Mouse (Mus musculus) heart, postnatal 0 days (tissue): ENCODE data around the gene Grap2. TPM values are rescaled to one million over a fixed set of nuclear protein-coding genes. Genes with fewer than 3 reads are reported as not detected.
A peak's percentile ranks its signal among the peaks of the same experiment; 100 is the strongest.

Experiments
- ATAC-seq: fragments of 200-750 bp; cut with Nextera tagmentation; 2 replicates; pipeline ENCODE4 v1.8.0; 2017; ENCODE audit warnings: low read depth, moderate number of reproducible peaks, moderate library complexity; ENCODE audit not compliant: insufficient read depth
- DNase-seq: peaks from one replicate; pipeline ENCODE4 v3.0.0-alpha.2; 2016; ENCODE audit warnings: low spot score
- H3K27ac ChIP-seq: fragments of 300-500 bp; sonication (generic); 2 replicates; pipeline ENCODE4 v1.5.1; 2014; ENCODE audit warnings: low read depth, mild to moderate bottlenecking
- H3K27me3 ChIP-seq: fragments of 300-500 bp; sonication (generic); 2 replicates; pipeline ENCODE4 v1.6.1; 2014; ENCODE audit warnings: low read length, mixed read lengths; ENCODE audit not compliant: control insufficient read depth, insufficient read depth
- H3K36me3 ChIP-seq: fragments of 300-500 bp; sonication (generic); replicated peaks from 2 replicates; pipeline ENCODE4 v1.6.1; 2014; ENCODE audit warnings: low read length, mixed read lengths; ENCODE audit not compliant: control insufficient read depth, insufficient read depth
- H3K4me1 ChIP-seq: fragments of 300-500 bp; sonication (generic); 2 replicates; pipeline ENCODE4 v1.6.1; 2014; ENCODE audit warnings: antibody characterized with exemption; ENCODE audit not compliant: control insufficient read depth, insufficient read depth
- H3K4me2 ChIP-seq: fragments of 300-500 bp; sonication (generic); 2 replicates; pipeline ENCODE4 v1.6.1; 2014; ENCODE audit warnings: low read depth, mild to moderate bottlenecking, low read length, moderate library complexity
- H3K4me3 ChIP-seq: fragments of 300-500 bp; sonication (generic); 2 replicates; pipeline ENCODE4 v1.5.1; 2014; ENCODE audit warnings: low read depth, low read length
- H3K9ac ChIP-seq: fragments of 300-500 bp; sonication (generic); replicated peaks from 2 replicates; pipeline ENCODE4 v1.6.1; 2014; ENCODE audit warnings: low read depth, low read length, mixed read lengths
- H3K9me3 ChIP-seq: fragments of 300-500 bp; sonication (generic); replicated peaks from 2 replicates; pipeline ENCODE4 v1.6.1; 2016; ENCODE audit warnings: low read length; ENCODE audit not compliant: control insufficient read depth
- CTCF ChIP-seq: IDR thresholded peaks from 2 replicates; pipeline ENCODE4 v1.5.1; 2016; ENCODE audit warnings: antibody characterized with exemption, control low read depth, low read depth
- EP300 ChIP-seq: IDR thresholded peaks from 2 replicates; pipeline ENCODE4 v1.6.1; 2016; ENCODE audit warnings: antibody characterized with exemption, low read depth
- WGBS: fragments of 180-500 bp; shearing (Covaris S2); extraction: QIAGEN DNeasy Blood & Tissue Kit; methylation state at CpG from one replicate; pipeline ENCODE4 v1.1.7; 2014; 5-methylcytosine and 5-hydroxymethylcytosine counted together
- polyA plus RNA-seq: library from polyadenylated mRNA; unstranded; fragments of >200 nt; fragmentation: Nextera tagmentation; extraction: Ambion mirVana; gene quantifications from 2 replicates; pipeline ENCODE4 v1.2.1, GENCODE M21; 2015
- total RNA-seq: library from RNA; depleted of rRNA; stranded (reverse); fragments of >200 nt; gene quantifications from 2 replicates; pipeline ENCODE4 v1.2.3, GENCODE M21; 2014; ENCODE audit warnings: low replicate concordance

Grap2 gene
- total and polyA plus RNA-seq, 2 experiments from 2014 or later: 0.46 TPM; not detected in 1

DNA sequence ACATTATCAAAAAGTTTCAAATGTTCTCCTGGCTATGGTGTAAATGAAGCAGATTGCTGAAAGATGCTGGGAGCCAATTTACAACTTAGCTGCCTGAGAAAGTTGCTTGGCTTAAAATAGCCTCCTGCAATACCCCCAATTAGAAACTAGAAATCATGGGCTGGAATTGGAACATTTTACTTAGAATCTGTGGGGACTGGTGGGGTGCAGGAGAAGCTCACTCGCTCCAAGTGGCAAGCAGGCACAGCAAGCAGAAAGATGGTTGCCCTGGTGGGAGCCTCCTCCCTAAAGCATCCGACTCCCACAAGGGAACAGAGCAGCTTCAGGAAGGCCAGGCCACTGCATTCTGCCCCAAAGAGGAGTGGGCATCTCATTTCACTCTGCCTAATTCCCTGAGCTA is 36.3 kb upstream of the Grap2 start:
- no peak for DNase-seq
- H3K9me3 ChIP-seq: no peaks in the 10 kb centered on the region
- TF ChIP-seq EP300 (no peak), CTCF (no peak)
- no peak overlapping the region for H3K4me2 ChIP-seq
- no peaks in the 10 kb centered on the region for H3K4me1 ChIP-seq
- no peak overlapping the region for H3K4me3 ChIP-seq
- H3K27me3 ChIP-seq: no peaks in the 10 kb centered on the region
- 67% methylated on average over 2 of the region's 2 CpGs for WGBS
- no peak overlapping the region for H3K9ac ChIP-seq
- no peak for ATAC-seq
- no peak overlapping the region for H3K27ac ChIP-seq
- H3K36me3 ChIP-seq: no peaks in the 10 kb centered on the region

DNA sequence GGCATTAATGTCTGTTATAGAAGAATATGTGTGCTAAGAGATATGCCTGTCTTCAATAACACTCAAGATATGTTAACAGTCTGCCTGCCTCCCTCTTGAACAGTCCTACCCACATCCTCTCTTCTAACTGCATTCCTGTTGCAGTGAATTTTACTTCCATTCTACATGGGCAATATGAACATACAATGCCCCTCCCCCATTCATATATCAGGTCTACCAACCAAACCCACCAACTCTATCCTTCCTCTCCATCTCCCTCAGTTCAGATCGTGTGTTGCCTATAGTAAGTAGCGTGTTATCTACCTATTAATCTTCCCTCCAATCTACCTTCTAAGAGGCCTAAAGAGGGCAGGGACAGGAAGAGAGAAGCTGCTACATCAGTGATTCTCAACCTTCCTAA is 34.3 kb upstream of the Grap2 start:
- Histone ChIP-seq H3K4me3 (no peak overlapping the region), H3K36me3 (no peaks in the 10 kb centered on the region), H3K4me1 (no peaks in the 10 kb centered on the region), H3K9ac (no peak overlapping the region), H3K27ac (peak overlapping the region; percentile 66; the same call in 1 of the 2 replicates), H3K9me3 (no peaks in the 10 kb centered on the region), H3K4me2 (no peak overlapping the region), H3K27me3 (no peaks in the 10 kb centered on the region)
- WGBS: 67% methylated on average over 2 of the region's 2 CpGs
- TF ChIP-seq EP300 (no peak), CTCF (no peak)
- ATAC-seq (no peak), DNase-seq (no peak)

DNA sequence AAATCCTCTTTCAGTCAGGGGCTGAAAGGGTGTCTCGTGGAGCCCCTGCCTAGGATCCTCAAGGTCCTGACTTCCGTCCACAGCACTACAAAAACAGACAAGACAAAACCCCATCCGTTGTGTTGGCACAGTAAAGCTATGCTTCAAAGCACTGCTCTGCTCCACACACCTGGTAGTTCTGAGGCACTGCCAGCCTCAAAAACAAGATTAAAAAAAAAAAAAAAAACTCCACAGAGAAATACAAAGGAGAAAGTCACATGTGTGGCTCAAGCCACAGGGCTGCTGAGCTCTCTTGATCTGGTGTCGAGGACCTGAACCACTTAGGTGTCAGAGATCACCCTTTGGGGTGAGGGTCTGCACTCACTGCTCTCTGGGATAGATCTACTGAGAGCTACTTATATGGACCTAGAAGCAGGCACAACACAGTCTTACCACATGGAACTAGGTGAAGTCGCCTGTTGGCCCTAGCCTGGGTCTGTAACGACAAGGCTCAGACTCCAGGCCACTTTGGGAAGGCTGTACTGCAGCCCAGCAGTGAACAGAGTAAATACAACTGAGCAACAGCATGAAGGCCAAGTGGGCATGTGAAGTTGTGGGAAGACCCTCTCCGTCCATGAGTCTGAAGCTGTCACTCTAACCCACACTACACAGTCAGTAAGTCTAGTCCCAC is 33.6 kb upstream of the Grap2 start:
- no peak for ATAC-seq
- no peak for DNase-seq
- Histone ChIP-seq H3K4me2 (no peak overlapping the region), H3K4me1 (no peaks in the 10 kb centered on the region), H3K36me3 (no peaks in the 10 kb centered on the region), H3K9ac (no peak overlapping the region), H3K27ac (peak overlapping the region; percentile 66; the same call in 1 of the 2 replicates), H3K27me3 (no peaks in the 10 kb centered on the region), H3K9me3 (no peaks in the 10 kb centered on the region), H3K4me3 (no peak overlapping the region)
- 74% methylated on average over 7 of the region's 7 CpGs for WGBS
- TF ChIP-seq EP300 (no peak), CTCF (no peak)

DNA sequence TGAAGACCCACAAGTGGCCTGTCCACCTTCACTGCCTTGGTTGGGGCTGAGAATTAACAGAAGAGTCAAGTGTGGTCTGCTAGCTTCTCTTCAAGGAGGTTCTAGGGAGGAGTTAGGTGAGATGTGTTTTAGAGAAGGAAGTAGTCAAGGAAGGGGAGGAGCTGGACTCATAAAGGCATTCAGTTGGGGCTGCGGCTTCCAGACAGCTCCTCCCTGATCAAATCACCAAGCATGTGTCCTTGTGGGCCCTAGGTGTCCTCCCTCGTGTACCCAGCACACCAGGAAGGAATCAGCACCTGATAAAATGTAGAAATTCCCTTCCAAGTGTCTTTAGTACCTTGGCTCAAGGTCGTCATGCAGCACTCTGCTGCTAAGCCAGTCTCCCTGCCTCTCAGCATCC is 28.3 kb upstream of the Grap2 start:
- Histone ChIP-seq H3K36me3 (no peaks in the 10 kb centered on the region), H3K27ac (no peak overlapping the region), H3K4me1 (no peaks in the 10 kb centered on the region), H3K9ac (no peak overlapping the region), H3K27me3 (no peaks in the 10 kb centered on the region), H3K9me3 (no peaks in the 10 kb centered on the region), H3K4me2 (no peak overlapping the region), H3K4me3 (no peak overlapping the region)
- DNase-seq (no peak), ATAC-seq (no peak)
- TF ChIP-seq CTCF (no peak), EP300 (no peak)
- WGBS: 27% methylated on average over 3 of the region's 3 CpGs

DNA sequence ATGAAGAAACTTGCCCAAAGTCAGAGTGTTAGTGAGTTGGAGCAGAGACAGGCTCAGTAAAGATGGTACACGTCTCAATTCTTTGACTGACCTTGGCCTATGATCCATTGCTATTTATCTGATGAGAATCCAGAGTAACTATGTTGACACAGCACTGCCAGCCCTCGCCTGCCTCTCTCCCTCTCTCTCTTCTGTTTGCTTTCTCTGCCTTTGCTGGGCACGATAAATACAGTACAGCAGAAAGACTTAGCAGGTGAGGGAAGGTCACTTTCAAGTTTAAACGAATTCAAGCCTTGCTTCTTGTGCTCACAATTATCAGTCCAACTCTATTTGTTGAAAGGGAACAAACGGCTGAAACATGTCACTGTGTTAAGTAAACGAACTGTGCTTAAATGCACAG is 27.0 kb upstream of the Grap2 start:
- Histone ChIP-seq H3K4me3 (no peak overlapping the region), H3K4me1 (no peaks in the 10 kb centered on the region), H3K4me2 (no peak overlapping the region), H3K36me3 (no peaks in the 10 kb centered on the region), H3K9me3 (no peaks in the 10 kb centered on the region), H3K27me3 (no peaks in the 10 kb centered on the region), H3K27ac (no peak overlapping the region), H3K9ac (no peak overlapping the region)
- WGBS: 56% methylated on average over 6 of the region's 6 CpGs
- no peak for TF ChIP-seq EP300
- TF ChIP-seq CTCF: no peak
- DNase-seq (no peak), ATAC-seq (no peak)
